Mouse (Mus musculus): ENCODE results near the gene Sem1. TPM values are rescaled to one million over a fixed set of nuclear protein-coding genes. Genes with fewer than 3 reads are reported as not detected.
A peak's percentile ranks its signal among the peaks of the same experiment; 100 is the strongest.
"Not testable (repeated sequence)": the region's sequence is repeated elsewhere in the genome, so short reads cannot be mapped to it uniquely, and the experiment has no call there.

Gene Sem1
- total RNA-seq (2021) = 10 to 100 TPM; 60.3 TPM
- long read RNA-seq, experiment 1, transcript Sem1-201 (3 exons, 1,472 nt) = major isoform, 625 of 647 reads
- long read RNA-seq, experiment 1, partial matches to known transcripts = 7 of 647 reads
- long read RNA-seq, experiment 1, other reads (novel, unspliced or antisense) = 15 of 647 reads
- long read RNA-seq, experiment 2, transcript Sem1-201 (3 exons, 1,472 nt) = major isoform, 371 of 378 reads
- long read RNA-seq, experiment 2, partial matches to known transcripts = 3 of 378 reads
- long read RNA-seq, experiment 2, other reads (novel, unspliced or antisense) = 4 of 378 reads

- peak; percentile 83 for DNase-seq
These were observed at the start of gene Sem1 for GRCm38 (mm10) chr6:6578304-6579149. Gene Sem1 (minus strand): TSS chr6:6578663.

GRCm38 (mm10) chr6:6622846-6623749, 44.6 kb upstream of the Sem1 start:
- DNase-seq = no peak

GRCm38 (mm10) chr6:6603561-6604544, 25.4 kb upstream of the Sem1 start:
- no peak for DNase-seq

- DNase-seq = no peak
These were observed 7.8 kb upstream of the Sem1 start for GRCm38 (mm10) chr6:6586313-6586712.

- no peak for DNase-seq
These were observed 3.4 kb upstream of the Sem1 start for GRCm38 (mm10) chr6:6581849-6582248.

- DNase-seq = no peak
These were observed 650 bp downstream of the Sem1 start for GRCm38 (mm10) chr6:6577741-6578284.

GRCm38 (mm10) chr6:6577291-6577690, 1.2 kb downstream of the Sem1 start:
- DNase-seq = no peak

GRCm38 (mm10) chr6:6575796-6576195, 2.7 kb downstream of the Sem1 start:
- no peak for DNase-seq

- DNase-seq = no peak
These were observed 10.0 kb downstream of the Sem1 start for GRCm38 (mm10) chr6:6568436-6568835.

GRCm38 (mm10) chr6:6563691-6564090, 14.8 kb downstream of the Sem1 start:
- no peak for DNase-seq

- DNase-seq = no peak
These were observed 15.7 kb downstream of the Sem1 start for GRCm38 (mm10) chr6:6562716-6563115.

- DNase-seq = no peak
These were observed 20.8 kb downstream of the Sem1 start for GRCm38 (mm10) chr6:6557647-6558046.

GRCm38 (mm10) chr6:6552006-6552405, 26.5 kb downstream of the Sem1 start:
- no peak for DNase-seq

- no peak for DNase-seq
These were observed 30.5 kb downstream of the Sem1 start for GRCm38 (mm10) chr6:6547997-6548396.

- DNase-seq = no peak
These were observed 34.2 kb downstream of the Sem1 start for GRCm38 (mm10) chr6:6544255-6544645.

GRCm38 (mm10) chr6:6543606-6544254, 34.7 kb downstream of the Sem1 start:
- no peak for DNase-seq

- DNase-seq = no peak
These were observed 36.3 kb downstream of the Sem1 start for GRCm38 (mm10) chr6:6542133-6542532.

- DNase-seq = no peak
These were observed 41.5 kb downstream of the Sem1 start for GRCm38 (mm10) chr6:6536781-6537466.

GRCm38 (mm10) chr6:6536359-6536758, 42.1 kb downstream of the Sem1 start:
- not testable (repeated sequence) for DNase-seq

Data from gastrocnemius, postnatal 25 days (tissue).